ENCODE assay signal across 9 mouse cellular contexts in genomic region chr15:81361417-81362015, GRCm38 (mm10). TPM values are rescaled to one million over a fixed set of nuclear protein-coding genes. Genes with fewer than 3 reads are reported as not detected.
DNase-seq lines count a peak whose midpoint lies in the region; ATAC-seq and TF ChIP-seq lines count a peak whose summit lies in the region.
"Had no signal": no experiment of that assay in that cellular context is flagged by ENCODE, and none has a peak within 500 bp of the region (broad histone marks: within the 10 kb centered on the region; RNA-seq: fewer than 3 reads in every experiment).

No protein-coding gene starts in this region.

- DNase-seq in forebrain, embryonic 10.5 days (ENCODE audit: extremely low spot score, low spot score): no peak
- DNase-seq in forebrain, embryonic 14.5 days (ENCODE audit: low spot score): no peak
- DNase-seq in CH12.LX (ENCODE audit: extremely low read depth): peak; percentile 20
- no peak for DNase-seq in forebrain, postnatal 0 days
- peak; percentile 34 for DNase-seq in liver, embryonic 13.5 days
- no peak for DNase-seq in frontal cortex, adult 2 months (ENCODE audit: extremely low spot score in 1 of 2, low spot score in 1 of 2)
- DNase-seq in cerebellum, adult 11 months: no peak
- DNase-seq in gastrocnemius, postnatal 14 days: no peak

- WGBS in forebrain, embryonic 10.5 days: 45% methylated on average over 10 of the region's 10 CpGs
- 42% methylated on average over 10 of the region's 10 CpGs for WGBS in forebrain, embryonic 14.5 days
- WGBS in forebrain, postnatal 0 days: 45% methylated on average over 10 of the region's 10 CpGs
- 10% methylated on average over 10 of the region's 10 CpGs for WGBS in liver, embryonic 13.5 days (ENCODE audit: insufficient replicate concordance)

- H3K79me2 ChIP-seq in CH12.LX (replicated peaks; ENCODE audit: control insufficient read depth, extremely low read depth, insufficient read depth, poor library complexity, severe bottlenecking): peaks cover 16% of the 10 kb centered on the region

- peak overlapping the region; percentile 78; the same call in 1 of the 2 replicates for H3K4me3 ChIP-seq in forebrain, embryonic 10.5 days
- no peak overlapping the region for H3K4me3 ChIP-seq in forebrain, embryonic 14.5 days (ENCODE audit: low read depth, low read length)
- no peak overlapping the region for H3K4me3 ChIP-seq in CH12.LX (replicated peaks in 1 of 3; ENCODE audit: low read depth in 2 of 3, low read length in 2 of 3, poor library complexity in 1 of 3)
- no peak overlapping the region for H3K4me3 ChIP-seq in forebrain, postnatal 0 days (ENCODE audit: low read depth, low read length)
- peak overlapping the region; percentile 79 for H3K4me3 ChIP-seq in liver, embryonic 13.5 days (replicated peaks)

- H3K27ac ChIP-seq in forebrain, embryonic 10.5 days: 0 out of 2 replicates have a peak overlapping the region, but pooled peaks have one; percentile 91
- H3K27ac ChIP-seq in forebrain, embryonic 14.5 days (ENCODE audit: low read depth, low read length): no peak overlapping the region
- H3K27ac ChIP-seq in CH12.LX (ENCODE audit: insufficient read depth, low read depth): no peak overlapping the region; the same call in 1 of the 2 replicates
- H3K27ac ChIP-seq in forebrain, postnatal 0 days (ENCODE audit: low read depth, low read length): no peak overlapping the region
- H3K27ac ChIP-seq in liver, embryonic 13.5 days: peak overlapping the region; percentile 81

- H3K4me2 ChIP-seq in forebrain, embryonic 14.5 days (ENCODE audit: low read length): no peak overlapping the region
- peak overlapping the region; percentile 68; the same call in 1 of the 2 replicates for H3K4me2 ChIP-seq in CH12.LX (ENCODE audit: insufficient read depth, low read depth, poor library complexity, severe bottlenecking)
- H3K4me2 ChIP-seq in forebrain, postnatal 0 days (ENCODE audit: low read depth): peak overlapping the region; percentile 81
- peak overlapping the region; percentile 86 for H3K4me2 ChIP-seq in liver, embryonic 13.5 days

- in situ Hi-C loops in CH12.LX (cut with MboI; ENCODE audit: low pct_ligation_motif_present, low pct_unique_long_range_greater_than_20kb, low sequenced_read_pairs): no loop called here

- no peaks in the 10 kb centered on the region for H3K27me3 ChIP-seq in forebrain, embryonic 10.5 days (ENCODE audit: poor library complexity, severe bottlenecking)
- no peaks in the 10 kb centered on the region for H3K27me3 ChIP-seq in forebrain, embryonic 14.5 days (replicated peaks; ENCODE audit: control insufficient read depth, insufficient read depth, low read length)
- no peaks in the 10 kb centered on the region for H3K27me3 ChIP-seq in CH12.LX (replicated peaks)
- H3K27me3 ChIP-seq in forebrain, postnatal 0 days (ENCODE audit: insufficient read depth, low read length): no peaks in the 10 kb centered on the region
- no peaks in the 10 kb centered on the region for H3K27me3 ChIP-seq in liver, embryonic 13.5 days

- dilution Hi-C loops in CH12.LX (cut with MboI; ENCODE audit: extremely low pct_ligation_motif_present, extremely low pct_unique_long_range_greater_than_20kb, low sequenced_read_pairs): no loop called here

- no peaks in the 10 kb centered on the region for H3K9me3 ChIP-seq in forebrain, embryonic 10.5 days
- no peaks in the 10 kb centered on the region for H3K9me3 ChIP-seq in forebrain, embryonic 14.5 days (replicated peaks; ENCODE audit: control insufficient read depth, low read length)
- H3K9me3 ChIP-seq in CH12.LX (replicated peaks; ENCODE audit: low read length): no peaks in the 10 kb centered on the region
- H3K9me3 ChIP-seq in forebrain, postnatal 0 days (ENCODE audit: low read length): no peaks in the 10 kb centered on the region
- no peaks in the 10 kb centered on the region for H3K9me3 ChIP-seq in liver, embryonic 13.5 days (replicated peaks)

- 0 out of 2 replicates have a peak, but pooled peaks have one; percentile 11 for TF ChIP-seq POLR2A in CH12.LX (IDR thresholded peaks at IDR 0.05; ENCODE audit: low read depth, low read length)

- peaks cover 45% of the 10 kb centered on the region for H3K36me3 ChIP-seq in forebrain, embryonic 10.5 days (replicated peaks)
- H3K36me3 ChIP-seq in forebrain, embryonic 14.5 days (ENCODE audit: control insufficient read depth, insufficient read depth, low read length): peaks cover 33% of the 10 kb centered on the region
- peaks cover 15 to 52% of the 10 kb centered on the region in 2 experiments for H3K36me3 ChIP-seq in CH12.LX (replicated peaks in 1 of 2; ENCODE audit: control insufficient read depth in 1 of 2, insufficient read depth in 1 of 2, low read length in 1 of 2)
- H3K36me3 ChIP-seq in forebrain, postnatal 0 days (ENCODE audit: insufficient read depth): peaks cover 31% of the 10 kb centered on the region
- H3K36me3 ChIP-seq in liver, embryonic 13.5 days: peaks cover 18% of the 10 kb centered on the region

- no peak overlapping the region for H3K9ac ChIP-seq in forebrain, embryonic 14.5 days (ENCODE audit: low read length)
- H3K9ac ChIP-seq in CH12.LX (ENCODE audit: insufficient read depth, low read depth): no peak overlapping the region
- no peak overlapping the region for H3K9ac ChIP-seq in forebrain, postnatal 0 days
- peak overlapping the region; percentile 46 for H3K9ac ChIP-seq in liver, embryonic 13.5 days

- ATAC-seq in forebrain, embryonic 14.5 days: no peak
- ATAC-seq in forebrain, postnatal 0 days: no peak
- ATAC-seq in liver, embryonic 13.5 days (ENCODE audit: low read depth): peak; percentile 14; the same call in 1 of the 2 replicates

- H3K4me1 ChIP-seq in forebrain, embryonic 10.5 days: peaks cover 44% of the 10 kb centered on the region
- peaks cover 17% of the 10 kb centered on the region for H3K4me1 ChIP-seq in forebrain, embryonic 14.5 days (ENCODE audit: control insufficient read depth, insufficient read depth, low read length)
- H3K4me1 ChIP-seq in CH12.LX (ENCODE audit: control insufficient read depth in 1 of 2, insufficient read depth in 2 of 2): peaks cover 4 to 42% of the 10 kb centered on the region in 2 experiments
- H3K4me1 ChIP-seq in forebrain, postnatal 0 days (ENCODE audit: insufficient read depth): 0 out of 2 replicates have a peak, but pooled peaks cover 12% of the 10 kb centered on the region
- H3K4me1 ChIP-seq in liver, embryonic 13.5 days (replicated peaks): peaks cover 60% of the 10 kb centered on the region

- no peak for TF ChIP-seq EP300 in CH12.LX (IDR thresholded peaks at IDR 0.05; ENCODE audit: low read length)

- no peak for TF ChIP-seq CTCF in CH12.LX (conservative IDR thresholded peaks at IDR 0.05 in 1 of 2, IDR thresholded peaks at IDR 0.05 in 1 of 2; ENCODE audit: low read depth in 2 of 2, low read length in 2 of 2)
- TF ChIP-seq CTCF in forebrain, postnatal 0 days (IDR thresholded peaks at IDR 0.05; ENCODE audit: low read depth): no peak

- intact Hi-C loops in gastrocnemius, postnatal 14 days (cut with DNase I; ENCODE audit: low total_unique reads): no loop called here

- no peak for TF ChIP-seq RAD21 in CH12.LX (IDR thresholded peaks at IDR 0.05; ENCODE audit: low read depth, low read length)

RNA-seq across cellular contexts. Expression of gene Slc25a17, which starts 0.9 kb away (rescaled TPM):
- polyA plus RNA-seq in forebrain, embryonic 10.5 days (2016; fragmentation: Nextera tagmentation; extraction: Ambion mirVana): 82.5 and 83.3 TPM in 2 replicates
- 152 and 153 TPM in 2 replicates for polyA plus RNA-seq in forebrain, embryonic 14.5 days (2014; fragmentation: Nextera tagmentation; extraction: Ambion mirVana)
- total RNA-seq in CH12.LX (2012; rRNA removed): 46.0 and 48.0 TPM in 2 replicates
- total RNA-seq in CH12.LX (2014; rRNA removed): 99.4 and 100 TPM in 2 replicates
- 69.6 and 76.9 TPM in 2 replicates for polyA plus RNA-seq in CH12.LX (2012; ENCODE audit: insufficient read length, low read depth)
- 78.8 and 80.7 TPM in 2 replicates for total RNA-seq in forebrain, postnatal 0 days (2014; rRNA removed)
- 121 and 123 TPM in 2 replicates for polyA plus RNA-seq in forebrain, postnatal 0 days (2015; fragmentation: Nextera tagmentation; extraction: Ambion mirVana)
- 44.9 and 49.5 TPM in 2 replicates for polyA plus RNA-seq in liver, embryonic 13.5 days (2015; fragmentation: Nextera tagmentation; extraction: Ambion mirVana)
- 46.3 and 53.3 TPM in 2 replicates for polyA plus RNA-seq in frontal cortex, adult 2 months (2012; rRNA removed)
- total RNA-seq in gastrocnemius, postnatal 14 days (2021): 10 to 100 TPM; 15.6 to 15.9 TPM

RNA-seq across cellular contexts. Expression of gene St13, which starts 38.4 kb away (rescaled TPM):
- 210 and 228 TPM in 2 replicates for polyA plus RNA-seq in forebrain, embryonic 10.5 days (2016; fragmentation: Nextera tagmentation; extraction: Ambion mirVana)
- 170 and 180 TPM in 2 replicates for polyA plus RNA-seq in forebrain, embryonic 14.5 days (2014; fragmentation: Nextera tagmentation; extraction: Ambion mirVana)
- 192 and 231 TPM in 2 replicates for total RNA-seq in CH12.LX (2012; rRNA removed)
- 208 and 231 TPM in 2 replicates for total RNA-seq in CH12.LX (2014; rRNA removed)
- polyA plus RNA-seq in CH12.LX (2012; ENCODE audit: insufficient read length, low read depth): 646 and 822 TPM in 2 replicates
- 140 and 143 TPM in 2 replicates for total RNA-seq in forebrain, postnatal 0 days (2014; rRNA removed)
- 206 and 223 TPM in 2 replicates for polyA plus RNA-seq in forebrain, postnatal 0 days (2015; fragmentation: Nextera tagmentation; extraction: Ambion mirVana)
- polyA plus RNA-seq in liver, embryonic 13.5 days (2015; fragmentation: Nextera tagmentation; extraction: Ambion mirVana): 77.9 and 98.0 TPM in 2 replicates
- polyA plus RNA-seq in frontal cortex, adult 2 months (2012; rRNA removed): 98.0 and 118 TPM in 2 replicates
- total RNA-seq in gastrocnemius, postnatal 14 days (2021): 10 to 100 TPM; 77.9 to 98.6 TPM

RNA-seq across cellular contexts. Expression of gene Xpnpep3, which starts 38.4 kb away (rescaled TPM):
- polyA plus RNA-seq in forebrain, embryonic 10.5 days (2016; fragmentation: Nextera tagmentation; extraction: Ambion mirVana): 14.5 and 15.0 TPM in 2 replicates
- polyA plus RNA-seq in forebrain, embryonic 14.5 days (2014; fragmentation: Nextera tagmentation; extraction: Ambion mirVana): 4.3 and 5.2 TPM in 2 replicates
- 5.2 and 6.3 TPM in 2 replicates for total RNA-seq in CH12.LX (2012; rRNA removed)
- total RNA-seq in CH12.LX (2014; rRNA removed): 4.3 TPM in 2 replicates
- polyA plus RNA-seq in CH12.LX (2012; ENCODE audit: insufficient read length, low read depth): 6.0 TPM in 2 replicates
- total RNA-seq in forebrain, postnatal 0 days (2014; rRNA removed): 6.5 and 8.5 TPM in 2 replicates
- polyA plus RNA-seq in forebrain, postnatal 0 days (2015; fragmentation: Nextera tagmentation; extraction: Ambion mirVana): 4.3 and 7.4 TPM in 2 replicates
- 6.2 and 7.7 TPM in 2 replicates for polyA plus RNA-seq in liver, embryonic 13.5 days (2015; fragmentation: Nextera tagmentation; extraction: Ambion mirVana)
- polyA plus RNA-seq in frontal cortex, adult 2 months (2012; rRNA removed): 8.5 and 10.1 TPM in 2 replicates
- 1 to 10 TPM; 6.3 TPM for total RNA-seq in gastrocnemius, postnatal 14 days (2021)

RNA-seq across cellular contexts. Expression of gene Dnajb7, which starts 46.6 kb away (rescaled TPM):
- 2.5 TPM in 2 replicates for polyA plus RNA-seq in forebrain, embryonic 10.5 days (2016; fragmentation: Nextera tagmentation; extraction: Ambion mirVana)
- polyA plus RNA-seq in forebrain, embryonic 14.5 days (2014; fragmentation: Nextera tagmentation; extraction: Ambion mirVana): 0.20 and 0.26 TPM in 2 replicates
- not detected in 2 replicates for total RNA-seq in CH12.LX (2012; rRNA removed)
- total RNA-seq in CH12.LX (2014; rRNA removed): not detected in 2 replicates
- not detected in 2 replicates for polyA plus RNA-seq in CH12.LX (2012; ENCODE audit: insufficient read length, low read depth)
- not detected in 2 replicates for total RNA-seq in forebrain, postnatal 0 days (2014; rRNA removed)
- 0.18 TPM in 1 of 2 replicates, not detected in the other for polyA plus RNA-seq in forebrain, postnatal 0 days (2015; fragmentation: Nextera tagmentation; extraction: Ambion mirVana)
- polyA plus RNA-seq in liver, embryonic 13.5 days (2015; fragmentation: Nextera tagmentation; extraction: Ambion mirVana): 0.92 and 0.95 TPM in 2 replicates
- 0.10 TPM in 1 of 2 replicates, not detected in the other for polyA plus RNA-seq in frontal cortex, adult 2 months (2012; rRNA removed)
- total RNA-seq in gastrocnemius, postnatal 14 days (2021): not detected
- total RNA-seq: layer of hippocampus, adult 8-10 months had no signal

Comparison
In these comparisons a context has a peak if more than half of its experiments do, and no peak if none do; other contexts are left out.
1. H3K27ac ChIP-seq: peak in forebrain, embryonic 10.5 days (single experiment) and liver, embryonic 13.5 days (single experiment); none in forebrain, embryonic 14.5 days (single experiment), CH12.LX (single experiment) and forebrain, postnatal 0 days (single experiment).
2. H3K4me3 ChIP-seq: peak in forebrain, embryonic 10.5 days (single experiment) and liver, embryonic 13.5 days (single experiment); none in forebrain, embryonic 14.5 days (single experiment), CH12.LX (0 of 3) and forebrain, postnatal 0 days (single experiment).
3. DNase-seq: peak in CH12.LX (single experiment) and liver, embryonic 13.5 days (single experiment); none in forebrain, embryonic 10.5 days (single experiment), forebrain, embryonic 14.5 days (single experiment), forebrain, postnatal 0 days (single experiment), frontal cortex, adult 2 months (0 of 2), cerebellum, adult 11 months (single experiment) and gastrocnemius, postnatal 14 days (single experiment).